In genomic region chr1:193132385-193132784, GRCm38 (mm10) we compare ENCODE assay signal across 23 mouse cellular contexts. TPM values are rescaled to one million over a fixed set of nuclear protein-coding genes. Genes with fewer than 3 reads are reported as not detected.
DNase-seq lines count a peak whose midpoint lies in the region; ATAC-seq and TF ChIP-seq lines count a peak whose summit lies in the region.
"Had no signal": no experiment of that assay in that cellular context is flagged by ENCODE, and none has a peak within 500 bp of the region (broad histone marks: within the 10 kb centered on the region; RNA-seq: fewer than 3 reads in every experiment).

No protein-coding gene starts in this region.

- no peaks in the 10 kb centered on the region for H3K27me3 ChIP-seq in intestine, embryonic 14.5 days (replicated peaks; ENCODE audit: control insufficient read depth, insufficient read depth, low read length)
- no peaks in the 10 kb centered on the region for H3K27me3 ChIP-seq in intestine, postnatal 0 days (replicated peaks; ENCODE audit: control insufficient read depth, insufficient read depth, low read length)
- no peaks in the 10 kb centered on the region for H3K27me3 ChIP-seq in thymus, adult 2 months (ENCODE audit: control insufficient read depth, insufficient read depth, low read length)
- H3K27me3 ChIP-seq in CH12.LX (replicated peaks) (no peaks in the 10 kb centered on the region), MEL (ENCODE audit: control insufficient read depth in 1 of 2, insufficient read depth in 2 of 2, low read length in 2 of 2) (0 out of 4 replicates have a peak, but pooled peaks cover 0 to 2% of the 10 kb centered on the region in 2 experiments)
- H3K27me3 ChIP-seq: Patski had no signal

- H3K27ac ChIP-seq in intestine, embryonic 14.5 days (ENCODE audit: low read depth) = peak overlapping the region; percentile 60; the same call in 1 of the 2 replicates
- H3K27ac ChIP-seq in intestine, postnatal 0 days (ENCODE audit: low read depth, low read length) = no peak overlapping the region
- peak overlapping the region; percentile 62 for H3K27ac ChIP-seq in thymus, adult 2 months (ENCODE audit: control insufficient read depth, insufficient read depth, low read length)
- H3K27ac ChIP-seq in CH12.LX (ENCODE audit: insufficient read depth, low read depth) (no peak overlapping the region), MEL (ENCODE audit: control insufficient read depth, low read depth, low read length) (no peak overlapping the region)

- H3K9me3 ChIP-seq in intestine, embryonic 14.5 days (ENCODE audit: control insufficient read depth, low read length) = no peaks in the 10 kb centered on the region
- H3K9me3 ChIP-seq in intestine, postnatal 0 days (ENCODE audit: control insufficient read depth) = no peaks in the 10 kb centered on the region
- no peaks in the 10 kb centered on the region for H3K9me3 ChIP-seq in CH12.LX (replicated peaks; ENCODE audit: low read length)
- no peaks in the 10 kb centered on the region for H3K9me3 ChIP-seq in MEL (replicated peaks; ENCODE audit: insufficient read depth, low read length)
- H3K9me3 ChIP-seq: G1E had no signal

- TF ChIP-seq EP300 in CH12.LX (IDR thresholded peaks at IDR 0.05; ENCODE audit: low read length) = no peak
- no peak for TF ChIP-seq EP300 in MEL (IDR thresholded peaks at IDR 0.05; ENCODE audit: low read depth in 1 of 2, low read length in 2 of 2)

- dilution Hi-C loops in CH12.LX (cut with MboI; ENCODE audit: extremely low pct_ligation_motif_present, extremely low pct_unique_long_range_greater_than_20kb, low sequenced_read_pairs) = no loop called here

- TF ChIP-seq POLR2A in thymus, adult 2 months (IDR thresholded peaks at IDR 0.05; ENCODE audit: control insufficient read depth, extremely low read depth, insufficient read depth, low read length, poor library complexity) = no peak
- TF ChIP-seq POLR2A in CH12.LX (IDR thresholded peaks at IDR 0.05; ENCODE audit: low read depth, low read length) = no peak
- peak in 1 of 2 experiments; percentile 49; a peak in 2 of 4 replicates for TF ChIP-seq POLR2A in MEL (IDR thresholded peaks at IDR 0.05; ENCODE audit: control insufficient read depth in 1 of 2, insufficient read depth in 1 of 2, low read depth in 1 of 2, low read length in 2 of 2, poor library complexity in 1 of 2)

- no peak for DNase-seq in intestine, embryonic 14.5 days (ENCODE audit: low spot score)
- no peak for DNase-seq in thymus, adult 2 months
- DNase-seq in thymus, postnatal 25 days = no peak
- no peak for DNase-seq in CH12.LX (ENCODE audit: extremely low read depth)
- peak; percentile 55 for DNase-seq in MEL (ENCODE audit: low read depth, low spot score)
- no peak for DNase-seq in kidney, postnatal 14 days
- DNase-seq in gastrocnemius, postnatal 36 days = no peak
- DNase-seq: adrenal gland, adult 2 months; adrenal gland, adult 8-10 months; adrenal gland, postnatal 10 days; adrenal gland, postnatal 14 days; adrenal gland, postnatal 25 days; adrenal gland, postnatal 36 days; B cell, adult 2 months; cerebellum, adult 11 months; cerebellum, adult 11-12 months; cerebellum, adult 18-20 months; cerebellum, adult 2 months had no signal

- H3K4me1 ChIP-seq in intestine, embryonic 14.5 days (replicated peaks; ENCODE audit: control insufficient read depth, insufficient read depth, low read length) = peaks cover 15% of the 10 kb centered on the region
- no peaks in the 10 kb centered on the region for H3K4me1 ChIP-seq in intestine, postnatal 0 days (replicated peaks; ENCODE audit: control insufficient read depth, insufficient read depth, low read length)
- peaks cover 18% of the 10 kb centered on the region for H3K4me1 ChIP-seq in thymus, adult 2 months (replicated peaks; ENCODE audit: control insufficient read depth, insufficient read depth, low read length)
- H3K4me1 ChIP-seq in CH12.LX (ENCODE audit: control insufficient read depth in 1 of 2, insufficient read depth in 2 of 2) = peaks cover 11 to 26% of the 10 kb centered on the region in 2 experiments
- peaks cover 2 to 12% of the 10 kb centered on the region in 2 experiments; a peak in 3 of 4 replicates for H3K4me1 ChIP-seq in MEL (ENCODE audit: control insufficient read depth in 1 of 2, insufficient read depth in 2 of 2, low read length in 2 of 2)

- intact Hi-C loops in gastrocnemius, postnatal 36 days (cut with DNase I) = no loop called here

- no peak overlapping the region for H3K4me2 ChIP-seq in intestine, embryonic 14.5 days (ENCODE audit: low read length)
- no peak overlapping the region for H3K4me2 ChIP-seq in intestine, postnatal 0 days (replicated peaks; ENCODE audit: low read depth)
- H3K4me2 ChIP-seq in CH12.LX (ENCODE audit: insufficient read depth, low read depth, poor library complexity, severe bottlenecking) = no peak overlapping the region

- peaks cover 23% of the 10 kb centered on the region for H3K79me2 ChIP-seq in CH12.LX (replicated peaks; ENCODE audit: control insufficient read depth, extremely low read depth, insufficient read depth, poor library complexity, severe bottlenecking)
- peaks cover 21% of the 10 kb centered on the region for H3K79me2 ChIP-seq in MEL (ENCODE audit: control insufficient read depth, insufficient read depth, low read length, poor library complexity)

- TF ChIP-seq RAD21 in CH12.LX (IDR thresholded peaks at IDR 0.05; ENCODE audit: low read depth, low read length) = no peak
- no peak for TF ChIP-seq RAD21 in MEL (IDR thresholded peaks at IDR 0.05; ENCODE audit: low read depth, low read length)

- H3K9ac ChIP-seq in intestine, embryonic 14.5 days (ENCODE audit: low read length) = no peak overlapping the region
- no peak overlapping the region for H3K9ac ChIP-seq in intestine, postnatal 0 days (ENCODE audit: low read depth, low read length)
- H3K9ac ChIP-seq in CH12.LX (ENCODE audit: insufficient read depth, low read depth) (no peak overlapping the region), MEL (ENCODE audit: control insufficient read depth, low read depth, low read length, poor library complexity, severe bottlenecking) (no peak overlapping the region)

- ATAC-seq in intestine, embryonic 14.5 days (replicated peaks; ENCODE audit: low FRiP score, low TSS enrichment, low read depth) = no peak
- ATAC-seq in intestine, postnatal 0 days = no peak
- ATAC-seq: activated CD4-positive, CD25-positive, alpha-beta regulatory T cell, adult 4 months; CD4-positive, CD25-positive, alpha-beta regulatory T cell, adult 4 months; Patski had no signal

- TF ChIP-seq CTCF in intestine, postnatal 0 days (IDR thresholded peaks at IDR 0.05; ENCODE audit: low read depth) = no peak
- TF ChIP-seq CTCF in thymus, adult 2 months (IDR thresholded peaks at IDR 0.05; ENCODE audit: borderline replicate concordance, control insufficient read depth, extremely low read depth, insufficient read depth, low read length, poor library complexity) = no peak
- TF ChIP-seq CTCF in CH12.LX (conservative IDR thresholded peaks at IDR 0.05 in 1 of 2, IDR thresholded peaks at IDR 0.05 in 1 of 2; ENCODE audit: low read depth in 2 of 2, low read length in 2 of 2) = no peak
- no peak for TF ChIP-seq CTCF in MEL (IDR thresholded peaks at IDR 0.05 in 2 of 3, conservative IDR thresholded peaks at IDR 0.05 in 1 of 3; ENCODE audit: control insufficient read depth in 1 of 3, insufficient read depth in 1 of 3, low read depth in 2 of 3, low read length in 3 of 3, poor library complexity in 1 of 3, severe bottlenecking in 1 of 3)

- H3K36me3 ChIP-seq in intestine, embryonic 14.5 days (ENCODE audit: control insufficient read depth, insufficient read depth, low read length) = peaks cover 9% of the 10 kb centered on the region
- H3K36me3 ChIP-seq in intestine, postnatal 0 days (ENCODE audit: control insufficient read depth, insufficient read depth) = peaks cover 8% of the 10 kb centered on the region
- peaks cover 8% of the 10 kb centered on the region for H3K36me3 ChIP-seq in thymus, adult 2 months (ENCODE audit: control insufficient read depth, insufficient read depth, low read length)
- peaks cover 8 to 9% of the 10 kb centered on the region in 2 experiments for H3K36me3 ChIP-seq in CH12.LX (replicated peaks in 1 of 2; ENCODE audit: control insufficient read depth in 1 of 2, insufficient read depth in 1 of 2, low read length in 1 of 2)
- peaks cover 2 to 12% of the 10 kb centered on the region in 2 experiments; a peak in 3 of 4 replicates for H3K36me3 ChIP-seq in MEL (ENCODE audit: control insufficient read depth in 1 of 2, insufficient read depth in 2 of 2, low read length in 2 of 2)

- no peak overlapping the region for H3K4me3 ChIP-seq in intestine, embryonic 14.5 days (ENCODE audit: low read depth, low read length)
- no peak overlapping the region for H3K4me3 ChIP-seq in intestine, postnatal 0 days (ENCODE audit: low read depth, low read length)
- H3K4me3 ChIP-seq in thymus, adult 2 months (ENCODE audit: control insufficient read depth, insufficient read depth, low read length) = no peak overlapping the region
- H3K4me3 ChIP-seq in CH12.LX (replicated peaks in 1 of 3; ENCODE audit: low read depth in 2 of 3, low read length in 2 of 3, poor library complexity in 1 of 3) = no peak overlapping the region
- H3K4me3 ChIP-seq in MEL (ENCODE audit: control insufficient read depth in 1 of 2, insufficient read depth in 1 of 2, low read depth in 2 of 2, low read length in 2 of 2) = no peak overlapping the region

- in situ Hi-C loops in CH12.LX (cut with MboI; ENCODE audit: low pct_ligation_motif_present, low pct_unique_long_range_greater_than_20kb, low sequenced_read_pairs) = no loop called here

RNA-seq across cellular contexts. Expression of gene Diexf, which starts 2.3 kb away (rescaled TPM):
- 11.2 and 12.1 TPM in 2 replicates for polyA plus RNA-seq in intestine, embryonic 14.5 days (2014; fragmentation: Nextera tagmentation; extraction: Ambion mirVana)
- polyA plus RNA-seq in intestine, postnatal 0 days (2015; fragmentation: Nextera tagmentation; extraction: Ambion mirVana) = 1.7 and 1.8 TPM in 2 replicates
- polyA plus RNA-seq in thymus, adult 2 months (2012; rRNA removed) = 67.4 and 76.9 TPM in 2 replicates
- total RNA-seq in CH12.LX (2012; rRNA removed) = 17.8 and 20.9 TPM in 2 replicates
- total RNA-seq in CH12.LX (2014; rRNA removed) = 10.7 and 11.4 TPM in 2 replicates
- 34.9 and 39.7 TPM in 2 replicates for polyA plus RNA-seq in CH12.LX (2012; ENCODE audit: insufficient read length, low read depth)
- total RNA-seq in MEL (2012; rRNA removed) = 20.6 and 21.8 TPM in 2 replicates
- 10 to 100 TPM in 1 of 2 experiments, not detected in 1; 45.4 TPM for polyA plus RNA-seq in MEL (2012; ENCODE audit: insufficient read depth in 1 of 2, insufficient read length in 2 of 2, low read depth in 1 of 2, low replicate concordance in 2 of 2, missing spikeins in 1 of 2)
- 1 to 10 TPM; 6.0 to 7.6 TPM for total RNA-seq in gastrocnemius, postnatal 36 days (2021)

RNA-seq across cellular contexts. Expression of gene Irf6, which starts 20.5 kb away (rescaled TPM):
- 69.1 and 71.5 TPM in 2 replicates for polyA plus RNA-seq in intestine, embryonic 14.5 days (2014; fragmentation: Nextera tagmentation; extraction: Ambion mirVana)
- 47.8 and 48.3 TPM in 2 replicates for polyA plus RNA-seq in intestine, postnatal 0 days (2015; fragmentation: Nextera tagmentation; extraction: Ambion mirVana)
- 18.6 and 26.5 TPM in 2 replicates for polyA plus RNA-seq in thymus, adult 2 months (2012; rRNA removed)
- total RNA-seq in CH12.LX (2012; rRNA removed) (9.7 and 13.0 TPM in 2 replicates), CH12.LX (2014; rRNA removed) (0.31 and 0.58 TPM in 2 replicates), MEL (2012; rRNA removed) (0.03 and 0.15 TPM in 2 replicates)
- polyA plus RNA-seq in CH12.LX (2012; ENCODE audit: insufficient read length, low read depth) (0.35 and 0.43 TPM in 2 replicates), MEL (2012; ENCODE audit: insufficient read depth in 1 of 2, insufficient read length in 2 of 2, low read depth in 1 of 2, low replicate concordance in 2 of 2, missing spikeins in 1 of 2) (under 1 TPM in 1 of 2 experiments, not detected in 1; 0.19 TPM)
- total RNA-seq in gastrocnemius, postnatal 36 days (2021) = under 1 TPM; 0.41 to 0.54 TPM

RNA-seq across cellular contexts. Expression of gene A130010J15Rik, which starts 35.5 kb away (rescaled TPM):
- 15.6 and 17.1 TPM in 2 replicates for polyA plus RNA-seq in intestine, embryonic 14.5 days (2014; fragmentation: Nextera tagmentation; extraction: Ambion mirVana)
- polyA plus RNA-seq in intestine, postnatal 0 days (2015; fragmentation: Nextera tagmentation; extraction: Ambion mirVana) = 7.2 and 8.0 TPM in 2 replicates
- polyA plus RNA-seq in thymus, adult 2 months (2012; rRNA removed) = 6.8 and 7.2 TPM in 2 replicates
- total RNA-seq in CH12.LX (2012; rRNA removed) (20.8 and 22.4 TPM in 2 replicates), CH12.LX (2014; rRNA removed) (18.6 and 19.4 TPM in 2 replicates), MEL (2012; rRNA removed) (12.5 and 13.2 TPM in 2 replicates)
- polyA plus RNA-seq in CH12.LX (2012; ENCODE audit: insufficient read length, low read depth) (6.5 and 9.1 TPM in 2 replicates), MEL (2012; ENCODE audit: insufficient read depth in 1 of 2, insufficient read length in 2 of 2, low read depth in 1 of 2, low replicate concordance in 2 of 2, missing spikeins in 1 of 2) (1 to 10 TPM in 1 of 2 experiments, not detected in 1; 5.8 TPM)
- 1 to 10 TPM; 2.2 to 3.6 TPM for total RNA-seq in gastrocnemius, postnatal 36 days (2021)

Comparison
In these comparisons a context has a peak if more than half of its experiments do, and no peak if none do; other contexts are left out.
1. H3K27ac ChIP-seq: peak in intestine, embryonic 14.5 days (single experiment) and thymus, adult 2 months (single experiment); none in intestine, postnatal 0 days (single experiment), CH12.LX (single experiment) and MEL (single experiment).
2. RNA of gene Irf6, which starts 20.5 kb away (polyA plus RNA-seq): 69.1 to 71.5 TPM in intestine, embryonic 14.5 days, 47.8 to 48.3 TPM in intestine, postnatal 0 days and 18.6 to 26.5 TPM in thymus, adult 2 months; 0.35 to 0.43 TPM in CH12.LX and 0.19 TPM in MEL; every median in the first group is over 10 times any median in the second.